Mouse (Mus musculus) ES-Bruce4 (cell line): Measurements from ENCODE around the gene Rai14. TPM values are rescaled to one million over a fixed set of nuclear protein-coding genes. Genes with fewer than 3 reads are reported as not detected.

Source experiments
- H3K27ac ChIP-seq: 2 replicates; pipeline ENCODE4 v1.5.1; 2012; ENCODE audit warnings: low read length, inconsistent platforms; ENCODE audit not compliant: insufficient read depth
- H3K27me3 ChIP-seq: 2 replicates; pipeline ENCODE4 v1.6.1; 2012; ENCODE audit warnings: mild to moderate bottlenecking, low read length, inconsistent platforms; ENCODE audit not compliant: control insufficient read depth, poor library complexity, insufficient read depth, severe bottlenecking
- H3K36me3 ChIP-seq: 2 replicates; pipeline ENCODE4 v1.6.1; 2012; ENCODE audit warnings: inconsistent platforms, mild to moderate bottlenecking, low read length, moderate library complexity; ENCODE audit not compliant: control insufficient read depth, poor library complexity, insufficient read depth, severe bottlenecking
- H3K4me1 ChIP-seq: one replicate; pipeline ENCODE4 v1.8.1; 2011; ENCODE audit warnings: low read length; ENCODE audit not compliant: control insufficient read depth, insufficient read depth
- H3K4me3 ChIP-seq: 2 replicates; pipeline ENCODE4 v1.5.1; 2011; ENCODE audit warnings: low read depth, mild to moderate bottlenecking, low read length
- H3K9ac ChIP-seq: 2 replicates; pipeline ENCODE4 v1.6.1; 2012; ENCODE audit warnings: low read depth, mild to moderate bottlenecking, inconsistent platforms; ENCODE audit not compliant: poor library complexity, severe bottlenecking
- H3K9me3 ChIP-seq: replicated peaks from 2 replicates; pipeline ENCODE4 v1.6.1; 2012; ENCODE audit warnings: mild to moderate bottlenecking, low read length, inconsistent platforms; ENCODE audit not compliant: control insufficient read depth, poor library complexity, insufficient read depth, severe bottlenecking
- CTCF ChIP-seq: IDR thresholded peaks from one replicate; pipeline ENCODE4 v1.8.1; 2011; ENCODE audit warnings: low read depth, low read length
- EP300 ChIP-seq: IDR thresholded peaks from 2 replicates; pipeline ENCODE4 v1.6.1; 2011; ENCODE audit warnings: low read depth, low read length; ENCODE audit not compliant: insufficient read depth
- POLR2A ChIP-seq: IDR thresholded peaks from one replicate; pipeline ENCODE4 v1.8.1; 2011; ENCODE audit warnings: low read length; ENCODE audit not compliant: insufficient read depth
- polyA plus RNA-seq: library from polyadenylated mRNA; stranded (reverse); fragments of >200 nt; gene quantifications from 2 replicates; pipeline ENCODE4 v1.2.4, GENCODE M21; 2011; ENCODE audit warnings: low read depth; ENCODE audit not compliant: missing spikeins, insufficient read depth, insufficient read length

The Rai14 gene
- polyA plus RNA-seq, 1 experiment: 80.9 TPM

DNA sequence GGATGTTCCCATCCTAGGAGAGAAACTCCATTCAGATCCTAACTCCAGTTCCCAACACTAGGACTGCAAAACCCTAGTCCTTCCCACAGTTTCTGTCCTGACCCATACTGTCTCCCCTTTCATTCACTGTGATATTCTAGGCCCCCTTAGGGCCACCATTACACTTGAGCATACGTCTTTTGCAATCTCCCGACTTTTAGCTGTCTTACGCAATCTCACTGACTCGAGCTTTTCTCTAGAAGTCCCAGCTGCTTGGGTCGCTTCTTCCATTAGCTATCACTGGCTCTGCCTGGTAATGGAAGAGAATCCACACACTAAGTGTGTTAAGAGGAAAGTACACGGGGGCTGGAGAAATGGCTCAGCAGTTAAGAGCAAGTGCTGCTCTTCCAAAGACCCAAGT is 121.3 kb downstream of the Rai14 start:
- TF ChIP-seq CTCF (no peak), EP300 (no peak), POLR2A (no peak)
- no peak overlapping the region for H3K9ac ChIP-seq
- H3K9me3 ChIP-seq: no peaks in the 10 kb centered on the region
- H3K27ac ChIP-seq: no peak overlapping the region
- H3K27me3 ChIP-seq: no peaks in the 10 kb centered on the region
- peaks cover 10% of the 10 kb centered on the region for H3K36me3 ChIP-seq
- no peak overlapping the region for H3K4me3 ChIP-seq
- H3K4me1 ChIP-seq: no peaks in the 10 kb centered on the region

DNA sequence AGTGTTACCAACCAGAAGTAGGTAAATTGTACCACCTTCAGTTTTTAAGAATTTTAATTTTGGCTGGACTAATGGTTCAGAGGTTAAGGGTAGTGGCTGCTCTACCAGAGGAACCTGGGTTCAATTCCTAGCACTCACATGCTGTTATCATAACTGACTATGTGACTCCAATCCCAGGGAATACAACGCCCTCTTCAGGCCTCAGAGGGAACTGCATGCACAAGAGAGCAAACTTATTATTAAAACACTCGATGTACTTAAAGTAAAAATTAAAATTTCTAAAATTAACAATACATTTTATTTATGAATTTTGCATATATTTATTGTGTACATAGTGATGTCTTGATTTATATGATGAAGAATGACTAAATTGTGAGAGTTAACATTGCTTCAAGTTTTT is 127.9 kb downstream of the Rai14 start:
- peaks cover 8% of the 10 kb centered on the region for H3K36me3 ChIP-seq
- H3K4me3 ChIP-seq: no peak overlapping the region
- TF ChIP-seq CTCF: no peak
- no peak for TF ChIP-seq EP300
- TF ChIP-seq POLR2A: no peak
- H3K9ac ChIP-seq: no peak overlapping the region
- no peak overlapping the region for H3K27ac ChIP-seq
- no peaks in the 10 kb centered on the region for H3K9me3 ChIP-seq
- no peaks in the 10 kb centered on the region for H3K27me3 ChIP-seq
- no peaks in the 10 kb centered on the region for H3K4me1 ChIP-seq

DNA sequence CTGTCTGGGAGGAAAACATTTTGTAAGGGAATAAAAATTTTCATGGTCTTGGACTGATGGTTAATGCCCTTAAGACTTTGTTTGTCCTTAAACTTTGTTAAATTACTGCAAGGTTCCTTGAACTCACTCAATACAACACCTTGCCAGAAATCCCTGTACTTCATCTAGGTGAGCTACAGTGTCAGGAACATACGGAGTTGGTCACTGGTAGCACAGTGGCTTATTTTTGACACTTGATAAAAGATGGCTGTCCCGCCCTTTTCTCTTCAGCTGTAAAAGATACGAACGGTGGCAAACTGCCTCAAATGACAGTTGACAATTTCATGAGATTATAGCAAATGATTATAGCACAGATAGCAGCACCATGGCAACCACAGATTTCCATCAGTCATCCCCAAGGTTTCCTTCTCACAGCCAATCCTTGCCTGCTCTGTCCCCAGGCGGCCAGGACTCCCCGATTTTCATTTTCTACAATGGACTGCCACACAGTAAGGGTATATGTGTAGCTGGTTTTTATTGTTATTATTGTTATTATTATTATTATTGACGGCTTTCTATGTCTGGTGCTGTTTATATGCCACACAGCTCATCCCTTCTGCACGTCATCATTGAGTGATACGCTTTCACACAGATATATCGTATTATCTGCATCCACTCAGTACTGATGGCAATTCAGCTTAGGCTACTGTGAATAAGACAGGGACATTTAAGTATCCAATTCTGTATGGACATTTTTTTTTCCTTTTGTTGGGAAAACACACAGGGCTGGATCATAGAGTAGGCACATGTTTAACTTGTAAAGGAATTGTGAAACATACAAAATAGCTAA is 129.9 kb downstream of the Rai14 start:
- Histone ChIP-seq H3K9ac (no peak overlapping the region), H3K9me3 (no peaks in the 10 kb centered on the region), H3K27me3 (no peaks in the 10 kb centered on the region), H3K4me3 (no peak overlapping the region), H3K36me3 (peaks cover 8% of the 10 kb centered on the region), H3K27ac (no peak overlapping the region), H3K4me1 (no peaks in the 10 kb centered on the region)
- no peak for TF ChIP-seq EP300
- no peak for TF ChIP-seq CTCF
- TF ChIP-seq POLR2A: no peak

DNA sequence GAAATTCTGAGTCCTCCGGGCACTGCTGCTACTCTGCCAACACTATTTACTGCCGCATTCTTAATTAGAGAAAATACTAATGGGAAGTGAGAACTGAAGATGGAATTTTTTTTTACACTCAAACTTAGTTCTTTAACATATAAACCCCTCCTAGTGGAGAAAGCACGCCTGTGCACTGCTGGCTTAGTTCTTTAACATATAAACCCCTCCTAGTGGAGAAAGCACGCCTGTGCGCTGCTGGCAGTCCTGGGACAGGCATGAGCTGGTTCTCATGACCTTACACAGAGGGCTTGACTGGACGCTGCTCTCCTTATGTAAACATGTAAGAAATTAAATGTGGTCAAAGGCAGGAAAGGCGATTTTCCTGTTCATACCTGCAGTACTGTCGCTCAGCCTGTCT is 131.0 kb downstream of the Rai14 start:
- H3K9ac ChIP-seq: no peak overlapping the region
- TF ChIP-seq CTCF (peak; percentile 40), EP300 (no peak)
- no peaks in the 10 kb centered on the region for H3K4me1 ChIP-seq
- peaks cover 13% of the 10 kb centered on the region for H3K36me3 ChIP-seq
- no peak overlapping the region for H3K27ac ChIP-seq
- H3K9me3 ChIP-seq: no peaks in the 10 kb centered on the region
- H3K27me3 ChIP-seq: no peaks in the 10 kb centered on the region
- H3K4me3 ChIP-seq: no peak overlapping the region

DNA sequence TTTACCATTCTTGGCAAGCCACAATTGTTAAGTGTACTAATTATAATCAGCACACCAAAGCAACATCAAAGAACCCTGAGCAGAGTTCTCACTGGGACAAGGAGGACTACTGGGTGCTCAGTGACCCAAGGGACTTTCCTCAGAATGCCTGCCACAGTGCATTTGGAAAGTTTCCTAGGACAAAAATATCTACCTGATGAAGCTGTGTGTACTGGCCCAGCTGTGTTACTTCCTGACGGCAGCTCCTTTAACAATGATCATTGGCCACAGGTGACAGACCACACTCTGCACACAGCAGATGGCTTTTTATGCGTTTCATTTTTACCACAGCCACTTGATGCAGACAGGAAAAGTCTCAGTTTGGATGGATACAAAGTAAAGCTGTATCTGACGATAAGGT is 135.3 kb downstream of the Rai14 start:
- Histone ChIP-seq H3K27ac (no peak overlapping the region), H3K27me3 (no peaks in the 10 kb centered on the region), H3K4me1 (no peaks in the 10 kb centered on the region), H3K9me3 (no peaks in the 10 kb centered on the region), H3K4me3 (no peak overlapping the region), H3K9ac (no peak overlapping the region), H3K36me3 (peaks cover 26% of the 10 kb centered on the region)
- TF ChIP-seq CTCF: no peak
- no peak for TF ChIP-seq EP300
- no peak for TF ChIP-seq POLR2A

DNA sequence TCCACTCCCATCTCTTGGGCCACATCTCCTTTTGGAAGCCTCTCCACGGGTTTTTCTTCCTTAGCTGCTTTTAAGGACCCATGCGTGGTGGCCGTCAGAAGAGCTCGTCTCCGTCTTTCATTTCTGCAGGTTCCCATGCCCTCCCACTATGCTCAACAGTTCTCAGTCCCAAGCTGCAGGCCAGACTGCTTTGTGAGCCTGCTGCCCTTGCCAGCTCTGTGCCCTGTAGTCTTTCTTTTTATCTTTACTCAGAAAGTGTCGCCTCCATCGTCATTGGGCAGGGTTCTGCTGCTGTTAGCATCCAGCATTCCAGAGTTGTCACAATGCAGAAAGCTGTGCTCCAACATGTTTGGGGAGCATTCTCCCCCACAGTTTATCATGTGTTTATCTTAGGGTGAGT is 147.9 kb downstream of the Rai14 start:
- peaks cover 35% of the 10 kb centered on the region for H3K36me3 ChIP-seq
- no peaks in the 10 kb centered on the region for H3K4me1 ChIP-seq
- H3K27me3 ChIP-seq: no peaks in the 10 kb centered on the region
- H3K9ac ChIP-seq: no peak overlapping the region
- no peak overlapping the region for H3K4me3 ChIP-seq
- TF ChIP-seq POLR2A (no peak), CTCF (no peak), EP300 (no peak)
- H3K27ac ChIP-seq: no peak overlapping the region
- peaks cover 14% of the 10 kb centered on the region for H3K9me3 ChIP-seq
